Mouse (Mus musculus) right cerebral cortex, postnatal 10 days (tissue): Measurements from ENCODE around the gene U2af1l4.

ENCODE experiments used
- DNase-seq, 2 experiments: peaks; one replicate each; pipeline ENCODE4 v3.0.0; 2021; ENCODE audit warnings: low spot score in 2 of 2

Gene U2af1l4

DNA sequence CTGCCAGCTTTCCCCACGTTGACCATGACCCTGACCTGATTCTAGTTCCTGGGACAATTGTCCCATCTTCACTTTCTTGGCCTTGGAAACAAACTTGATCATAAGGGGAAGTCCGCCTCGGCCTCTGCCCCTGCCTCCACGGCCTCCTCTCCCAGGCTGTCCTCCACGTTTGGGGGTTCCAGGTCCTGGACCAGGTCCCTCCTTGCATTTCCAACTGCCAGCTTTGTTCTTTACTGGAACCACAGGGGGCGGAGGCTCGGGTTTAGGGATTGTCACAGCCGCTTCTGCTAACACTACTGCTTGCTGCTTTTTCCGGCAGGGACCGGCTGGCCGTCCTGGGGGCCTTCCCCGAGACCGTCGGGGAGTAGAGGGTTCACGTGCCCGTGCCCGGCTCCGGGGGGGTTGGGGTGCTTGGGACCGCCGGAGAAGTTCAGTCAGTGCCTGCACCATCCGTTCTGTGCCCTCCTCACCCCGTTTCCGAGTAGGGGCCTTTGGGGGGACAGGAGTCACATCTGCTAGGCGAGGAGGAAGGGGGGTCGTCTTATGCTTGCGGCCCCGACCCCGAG, 23.4 kb downstream of the U2af1l4 start:
- DNase-seq, result no peak

DNA sequence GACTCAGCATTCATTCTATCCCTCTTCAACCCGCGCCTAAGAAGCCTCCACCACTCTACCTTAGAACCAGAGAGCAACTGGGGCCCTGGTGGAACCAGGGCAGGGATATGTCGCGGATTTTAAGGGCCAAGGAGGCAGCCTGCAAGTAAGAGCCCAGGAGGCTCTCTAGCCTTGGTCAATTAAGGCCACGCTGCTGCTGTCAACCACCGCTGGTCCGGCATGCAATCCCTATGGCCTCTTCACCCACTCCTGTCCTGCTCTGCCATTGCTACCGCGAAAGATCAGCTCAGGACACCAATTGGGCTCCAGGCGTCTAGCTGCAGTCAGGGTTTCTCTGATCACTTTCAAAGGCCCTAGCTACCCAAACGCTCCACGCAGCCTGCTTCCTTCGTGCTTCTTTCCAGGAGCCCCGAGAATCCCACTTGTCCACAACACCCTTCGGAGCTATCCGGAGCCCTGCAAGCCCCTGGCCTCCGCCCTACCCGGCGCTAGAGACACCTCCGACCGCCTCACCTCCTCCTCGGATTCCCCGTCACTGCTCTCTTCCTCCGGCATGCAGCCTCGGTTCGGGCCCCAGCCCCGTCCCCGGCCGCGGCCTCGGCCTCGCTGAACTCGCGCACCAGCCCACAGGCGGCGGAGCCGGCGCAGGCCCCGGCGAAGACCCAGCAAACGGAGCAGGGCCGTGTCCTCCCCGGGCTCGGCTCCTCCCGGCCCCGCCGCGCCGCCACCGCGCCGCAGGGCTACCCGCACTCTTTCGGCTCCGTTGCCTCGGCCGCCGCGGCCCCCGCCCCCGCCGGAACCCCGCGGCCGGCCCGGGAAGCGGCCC, 25.0 kb downstream of the U2af1l4 start:
- peak in 1 of 2 experiments; percentile 60 for DNase-seq

DNA sequence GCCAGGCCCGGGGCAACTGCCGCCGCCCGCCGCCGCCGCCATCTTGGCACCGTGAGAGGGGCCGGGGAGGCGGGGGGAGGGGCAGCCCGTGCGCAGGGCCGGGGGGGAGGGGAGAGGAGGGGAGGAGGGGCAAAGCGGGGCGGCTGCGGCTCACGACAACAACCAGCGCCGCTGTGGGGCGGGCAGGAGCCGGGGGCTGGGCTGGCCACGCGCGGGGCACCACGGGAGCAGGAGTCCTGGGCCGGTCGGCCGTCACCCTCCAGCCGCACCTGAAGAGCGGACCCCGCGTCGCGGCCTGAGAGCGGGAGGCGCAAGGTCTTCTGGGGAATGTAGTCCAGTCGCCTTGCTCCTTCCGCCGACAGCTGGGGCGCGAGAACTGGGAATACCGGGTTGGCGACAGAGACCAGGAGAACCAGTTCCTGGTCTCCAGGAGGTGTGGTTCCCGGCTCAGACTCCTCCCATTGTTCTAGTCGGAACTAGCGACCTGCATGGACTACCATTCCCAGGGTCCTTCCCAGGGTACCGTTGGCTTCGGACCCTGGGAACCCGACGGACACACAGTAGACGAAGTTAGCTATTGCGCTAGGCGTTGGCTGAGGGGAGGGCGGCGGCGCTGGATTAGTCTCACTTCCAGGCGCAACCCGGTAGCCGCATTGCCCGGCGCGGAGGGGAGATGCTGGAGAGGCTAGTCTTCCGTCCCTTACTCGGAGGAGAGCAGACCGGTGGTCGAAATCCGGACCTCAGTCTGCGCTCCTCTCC, 25.8 kb downstream of the U2af1l4 start, which contains the start of gene Kmt2b:
Kmt2b (minus strand) TSS at position 51 of the 759 bp plus-strand sequence.
- peak; percentile 98 for DNase-seq

DNA sequence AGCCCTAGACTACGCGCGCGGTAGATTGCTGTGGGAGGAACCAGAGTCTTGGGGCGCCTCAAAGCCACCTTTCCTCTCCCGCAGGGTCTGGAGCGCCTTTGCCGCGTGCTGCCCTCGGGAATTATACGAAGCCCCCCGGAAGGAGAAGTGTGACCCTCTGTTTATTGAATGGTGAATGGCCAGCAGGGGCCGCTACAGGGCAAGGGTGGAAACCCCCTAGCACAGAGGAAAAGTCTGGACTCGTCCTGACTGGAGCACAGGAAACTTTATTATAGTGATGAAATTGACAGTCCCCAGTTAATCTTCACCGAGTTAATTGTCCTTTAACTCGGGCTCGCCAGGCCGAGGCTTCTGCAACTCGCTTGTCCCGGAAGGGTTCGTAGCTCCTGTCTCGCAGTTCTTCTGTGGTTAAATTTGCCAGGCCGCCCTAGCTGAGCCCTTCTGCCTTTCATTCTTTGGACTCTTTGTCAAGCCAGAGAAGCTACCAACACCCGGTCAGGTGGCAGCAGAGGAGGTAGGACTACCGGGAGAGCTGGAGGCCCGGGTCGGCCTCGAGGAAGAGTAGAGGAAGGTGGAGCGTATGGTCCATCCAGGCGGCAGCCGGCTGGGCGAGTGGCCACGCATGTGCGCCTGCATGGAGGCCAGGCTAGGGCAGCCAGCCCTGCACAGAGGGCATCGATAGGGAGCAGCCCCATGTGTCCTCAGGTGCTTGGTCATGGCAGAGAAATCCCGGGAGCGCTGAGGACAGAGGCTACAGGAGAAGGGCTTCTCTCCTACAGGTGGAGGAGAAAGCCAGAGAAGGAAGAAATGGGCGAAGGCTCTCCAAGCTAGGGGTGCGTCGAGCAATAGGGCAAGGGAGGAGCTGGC, 26.6 kb downstream of the U2af1l4 start:
- peak; percentile 84 to 91 for DNase-seq

DNA sequence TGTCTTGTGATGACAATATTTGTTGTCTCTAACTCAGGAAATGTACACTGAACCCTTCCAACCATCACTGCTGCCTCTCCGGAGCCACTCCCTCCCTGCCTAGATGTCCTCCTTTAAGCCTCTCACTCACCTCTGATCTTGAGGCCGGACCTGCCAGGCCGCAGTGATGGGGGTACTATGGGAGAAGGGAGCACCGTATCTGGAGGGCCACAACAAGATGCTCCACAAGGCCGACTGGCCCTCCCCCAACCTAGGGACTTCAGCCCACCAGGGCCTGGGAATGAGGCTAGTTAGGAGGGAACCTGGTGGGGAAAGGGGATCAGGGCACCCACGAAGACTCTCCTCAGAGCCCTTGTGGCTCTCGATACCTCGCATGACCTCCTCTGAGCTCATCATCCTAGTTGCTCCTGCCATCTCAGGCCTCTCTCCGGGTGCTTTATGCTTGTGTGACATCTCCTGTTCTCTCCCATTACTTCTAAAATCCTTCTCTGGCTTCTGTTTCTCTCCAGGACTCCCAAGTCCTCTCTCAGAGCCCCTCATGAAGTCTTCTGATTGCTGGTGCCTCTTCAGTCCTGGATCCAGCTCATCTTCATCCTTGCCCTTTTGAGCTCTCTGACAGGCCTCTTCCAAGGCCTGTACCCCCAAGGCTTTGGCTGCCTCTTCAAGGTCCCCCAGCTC, 28.0 kb downstream of the U2af1l4 start:
- DNase-seq, result no peak

DNA sequence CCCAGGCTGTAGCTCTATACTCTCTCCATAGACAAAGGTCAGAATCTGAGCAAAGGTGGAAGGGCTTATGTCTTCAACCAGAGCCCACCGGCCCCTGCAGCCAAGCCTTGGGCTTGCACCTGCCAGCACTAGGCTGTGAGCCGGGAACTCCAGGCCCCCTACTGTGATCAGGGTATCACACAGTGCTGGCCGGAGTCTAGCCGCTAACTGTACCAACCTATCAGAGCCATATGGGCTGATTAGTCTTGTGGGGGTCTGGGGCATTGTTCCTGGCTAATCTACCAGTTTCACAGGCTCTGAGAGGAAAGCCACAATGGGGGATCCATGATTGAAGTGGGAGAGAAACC, 28.5 kb downstream of the U2af1l4 start:
- DNase-seq, result no peak

DNA sequence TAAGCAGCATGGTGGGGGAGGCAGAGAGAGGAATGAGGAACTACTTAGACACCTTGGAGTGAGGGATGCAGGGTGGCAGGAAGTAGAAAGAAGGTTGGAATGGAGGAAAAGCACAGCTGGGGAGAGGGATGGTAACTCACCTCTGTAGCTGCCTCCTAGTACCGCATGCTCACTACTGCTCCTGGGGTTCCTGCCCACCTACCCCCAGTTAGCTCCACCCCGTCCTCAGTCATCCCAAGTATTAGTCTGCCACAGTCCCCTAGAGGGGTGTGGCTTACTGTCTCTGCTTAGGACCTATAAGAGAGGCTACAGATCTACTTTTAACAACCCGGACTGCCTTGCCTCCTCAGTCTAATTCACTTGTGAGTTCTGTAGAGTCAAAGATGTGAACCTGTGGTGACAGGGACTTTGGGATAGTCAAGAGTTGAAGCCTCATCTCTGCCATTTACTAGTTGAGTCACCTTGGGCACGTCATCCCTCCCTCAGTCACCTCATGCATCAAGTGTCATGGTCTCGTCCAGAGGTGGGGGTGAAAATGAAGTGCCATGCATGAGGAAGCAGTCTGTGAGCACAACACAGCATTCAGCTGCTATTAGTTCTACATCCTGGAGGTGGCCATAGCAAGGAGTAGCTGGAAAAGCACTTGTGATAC, 29.8 kb downstream of the U2af1l4 start:
- DNase-seq, result no peak

DNA sequence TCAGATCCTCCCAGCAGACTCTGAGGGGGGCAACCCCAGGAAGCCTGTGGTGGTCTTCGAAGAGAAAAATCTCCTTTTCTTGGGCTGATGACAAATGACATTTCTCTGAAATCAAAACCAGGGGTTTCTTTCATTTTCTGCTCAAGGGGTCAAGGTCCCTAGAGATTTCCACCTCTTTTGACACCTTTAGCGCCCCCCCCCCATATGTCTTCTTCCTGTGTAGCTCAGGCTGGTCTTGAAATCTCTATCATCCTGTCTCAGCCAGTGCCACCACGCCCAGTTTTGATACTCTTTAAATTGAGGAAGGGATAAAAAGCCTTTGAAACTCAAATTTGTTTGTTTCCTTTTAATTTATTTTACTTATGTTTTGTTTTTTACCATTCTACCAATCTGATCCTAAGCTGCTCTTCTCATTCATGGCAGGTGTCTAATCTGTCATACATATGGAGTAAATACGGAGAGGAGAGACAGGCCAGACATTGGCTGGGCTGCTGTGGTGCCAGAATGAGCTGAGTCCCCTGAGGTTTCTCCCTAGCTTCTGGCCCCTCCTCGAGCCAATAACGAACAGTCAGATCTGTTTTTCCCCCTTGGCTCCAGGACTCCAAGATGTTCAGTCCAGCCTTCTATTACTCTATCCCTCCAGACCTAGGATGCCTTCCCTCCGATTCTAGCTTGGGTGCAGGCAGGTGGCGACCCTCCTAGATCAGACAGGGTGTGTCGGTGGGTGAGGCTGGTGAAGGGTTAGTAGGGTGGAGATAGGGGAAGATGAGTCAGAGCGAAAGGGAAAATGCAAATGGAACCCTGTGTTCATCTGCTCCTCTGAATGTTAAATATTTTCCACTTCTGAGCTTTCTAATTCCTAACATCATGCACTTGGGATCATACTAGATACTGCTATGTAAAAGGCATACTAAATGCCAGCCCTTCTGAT, 30.7 kb downstream of the U2af1l4 start:
- DNase-seq, result no peak

DNA sequence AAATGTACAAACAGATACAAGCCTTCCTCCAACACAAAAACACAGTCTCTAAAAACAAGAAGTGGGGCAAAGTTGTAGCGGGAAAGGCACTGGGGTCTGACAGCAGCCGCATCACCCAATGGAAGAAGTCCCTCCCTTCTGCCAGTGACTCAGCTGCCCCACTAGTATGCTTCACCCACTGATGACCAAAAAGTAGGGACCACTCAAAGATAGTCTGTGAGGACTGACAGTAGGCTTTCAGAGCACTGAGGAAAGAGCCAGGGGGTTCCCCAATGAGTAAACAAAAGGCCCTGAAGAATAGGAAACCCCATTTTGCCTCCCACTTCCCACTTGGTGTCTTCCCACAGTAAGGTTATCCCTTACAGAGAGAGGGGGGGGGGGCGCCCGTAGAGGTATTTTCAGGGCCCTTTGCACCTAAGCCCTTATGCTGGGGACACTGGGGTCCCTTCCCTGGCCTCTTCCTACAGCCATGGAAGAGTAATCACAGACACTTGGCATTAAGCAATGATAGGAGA, 31.5 kb downstream of the U2af1l4 start:
- no peak for DNase-seq

DNA sequence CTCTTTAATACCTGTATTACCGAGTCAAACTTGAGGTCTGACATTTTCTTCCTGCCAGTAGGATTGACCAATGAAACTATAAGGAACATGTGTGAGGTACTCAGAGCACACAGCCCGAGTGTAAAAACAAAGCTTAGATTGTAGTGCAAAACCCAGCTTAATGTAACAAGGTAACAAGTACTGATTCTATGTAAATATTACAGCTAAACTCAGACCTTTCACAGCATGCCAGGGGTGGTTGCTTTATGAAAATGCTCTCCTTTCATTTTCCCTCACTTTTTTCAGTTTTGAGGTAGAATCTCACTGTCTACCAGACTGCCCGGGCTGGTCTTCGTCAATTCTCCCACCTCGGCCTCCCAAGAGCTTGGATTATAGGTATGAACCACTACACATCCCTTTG, 33.0 kb downstream of the U2af1l4 start:
- DNase-seq, result no peak

DNA sequence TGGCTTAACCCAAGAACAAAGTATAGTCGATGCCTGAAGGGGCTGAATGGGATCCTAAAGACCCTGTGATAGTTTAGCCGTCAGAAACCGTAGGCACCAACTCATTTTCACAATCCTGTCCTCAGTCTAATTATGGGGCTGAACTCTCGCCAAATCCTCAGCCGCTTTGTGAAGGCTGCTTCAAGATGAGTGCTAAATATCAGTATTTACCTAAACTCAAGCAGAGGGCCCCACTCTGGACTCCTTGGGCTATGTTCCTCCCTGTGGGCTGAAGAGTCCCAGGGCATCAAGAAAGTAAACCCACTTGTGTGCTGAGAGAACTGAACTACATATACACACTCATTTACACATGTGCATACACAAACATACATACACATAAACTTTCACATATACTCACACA, 33.7 kb downstream of the U2af1l4 start:
- no peak for DNase-seq

DNA sequence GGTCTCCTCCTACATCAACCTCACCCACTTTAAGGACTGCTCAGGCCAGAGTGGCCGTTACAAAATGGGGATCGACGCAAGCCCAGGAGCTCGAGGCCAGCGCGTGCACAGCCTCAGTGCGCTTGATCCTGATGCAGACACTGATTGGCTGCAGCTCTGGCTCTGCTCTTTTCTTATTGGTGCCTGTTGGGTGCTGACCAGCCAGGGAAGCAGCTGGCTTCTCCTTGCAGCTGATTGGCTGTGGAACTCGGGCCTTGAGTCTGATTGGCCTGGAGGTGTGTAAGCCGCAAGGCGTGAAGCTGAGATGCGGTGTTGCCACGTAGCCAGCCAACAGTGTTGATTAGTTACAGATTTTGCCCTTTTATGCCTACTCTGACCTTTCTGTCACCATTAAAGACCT, 35.7 kb downstream of the U2af1l4 start, which contains the start of gene Zbtb32:
Zbtb32 (minus strand) TSS at position 124 of the 400 bp plus-strand sequence.
- no peak for DNase-seq

DNA sequence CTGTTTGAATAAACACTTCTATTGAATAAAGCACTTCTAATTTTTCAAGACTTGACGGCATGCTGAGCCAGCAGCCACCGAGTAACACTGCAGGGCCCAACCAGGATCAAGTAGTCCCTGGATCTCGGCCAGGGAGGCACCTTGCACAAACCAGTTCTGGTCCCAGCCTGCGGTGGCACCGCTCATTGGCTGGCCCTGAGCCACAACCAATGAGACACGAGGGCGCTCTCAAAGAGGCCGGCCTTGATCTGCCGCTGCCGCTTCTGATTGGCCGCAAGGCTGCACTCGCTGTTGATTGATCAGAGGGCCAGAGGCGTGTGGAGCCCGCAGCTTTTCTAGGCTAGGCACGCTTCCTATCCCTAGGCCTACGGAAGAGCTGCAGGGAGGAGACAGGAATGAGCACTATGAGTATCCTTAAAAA, 36.8 kb downstream of the U2af1l4 start:
- peak; percentile 96 to 97 for DNase-seq

DNA sequence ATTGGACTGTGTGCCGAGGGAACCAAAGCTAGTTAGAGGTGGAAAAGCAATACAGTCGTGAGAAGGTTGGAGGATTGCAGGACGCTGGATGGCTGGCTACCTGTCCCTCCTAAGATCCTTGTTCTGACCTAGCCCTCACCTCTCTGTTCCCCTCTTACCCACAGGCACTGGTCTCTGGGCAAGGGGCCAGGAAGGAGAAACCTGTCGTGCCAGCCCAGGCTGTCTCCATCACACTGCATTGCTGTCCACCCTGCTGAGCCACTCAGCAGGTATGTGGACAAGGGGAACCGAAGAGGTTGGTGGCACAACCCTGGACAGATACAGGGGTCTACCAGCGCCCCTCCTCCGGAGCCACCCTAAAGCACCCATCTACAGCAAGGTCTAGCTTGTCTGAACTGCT, 37.5 kb downstream of the U2af1l4 start:
- no peak for DNase-seq

DNA sequence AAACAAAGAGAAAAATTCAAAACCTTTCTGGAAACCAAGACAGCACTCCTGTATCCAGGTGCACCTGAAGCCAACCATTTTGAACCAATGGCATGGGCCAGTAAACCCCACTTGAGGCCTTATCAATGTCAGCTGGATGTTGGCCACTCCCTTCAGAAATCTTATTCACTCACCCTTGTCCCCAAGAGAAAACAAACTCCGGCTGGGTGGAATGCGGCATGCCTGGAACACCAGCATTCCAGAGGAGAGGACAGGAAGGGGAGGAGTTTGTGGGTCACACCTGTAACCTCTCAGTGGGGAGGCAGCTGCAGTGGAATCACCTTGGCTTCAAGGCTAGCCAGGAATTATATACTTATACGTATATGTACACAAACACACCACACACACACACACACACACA, 39.5 kb downstream of the U2af1l4 start:
- no peak for DNase-seq

DNA sequence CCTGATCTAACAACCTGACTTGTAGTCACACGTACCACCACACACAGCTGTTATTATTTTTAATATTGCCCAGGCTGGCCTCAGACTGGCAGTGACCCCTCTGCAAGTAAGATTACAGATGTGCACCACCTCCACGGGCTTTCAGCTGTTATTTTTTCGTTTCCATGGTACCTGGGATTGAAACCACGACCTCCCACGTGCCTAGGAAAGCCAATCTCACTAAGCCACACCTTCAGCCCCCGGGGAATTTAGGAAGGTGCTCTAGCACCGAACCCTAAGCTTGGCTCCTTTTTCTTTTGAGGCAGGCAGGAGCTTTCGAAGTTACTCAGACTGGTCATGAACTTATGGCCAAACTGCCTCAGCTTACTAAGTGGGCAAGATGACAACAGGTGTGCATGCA, 41.3 kb downstream of the U2af1l4 start:
- no peak for DNase-seq

DNA sequence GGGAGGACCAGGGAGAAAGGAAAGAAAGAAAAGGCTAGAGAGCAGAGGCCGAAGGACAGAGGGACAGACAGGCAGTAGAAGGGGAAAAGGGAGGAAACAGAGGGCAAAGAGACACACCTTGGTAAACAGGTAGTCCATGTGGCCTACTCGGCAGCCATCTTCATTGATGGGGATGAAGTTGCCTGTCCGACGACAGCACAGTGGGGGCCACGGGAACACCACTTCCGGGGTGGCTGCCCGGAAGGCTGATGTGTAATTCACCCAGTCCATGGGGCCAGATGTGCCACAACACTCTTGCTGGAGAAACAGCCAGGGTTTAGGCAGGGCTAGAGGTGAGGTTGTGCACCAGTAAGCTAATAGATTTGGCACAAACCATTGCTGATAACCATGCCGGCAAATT, 41.8 kb downstream of the U2af1l4 start:
- no peak for DNase-seq

DNA sequence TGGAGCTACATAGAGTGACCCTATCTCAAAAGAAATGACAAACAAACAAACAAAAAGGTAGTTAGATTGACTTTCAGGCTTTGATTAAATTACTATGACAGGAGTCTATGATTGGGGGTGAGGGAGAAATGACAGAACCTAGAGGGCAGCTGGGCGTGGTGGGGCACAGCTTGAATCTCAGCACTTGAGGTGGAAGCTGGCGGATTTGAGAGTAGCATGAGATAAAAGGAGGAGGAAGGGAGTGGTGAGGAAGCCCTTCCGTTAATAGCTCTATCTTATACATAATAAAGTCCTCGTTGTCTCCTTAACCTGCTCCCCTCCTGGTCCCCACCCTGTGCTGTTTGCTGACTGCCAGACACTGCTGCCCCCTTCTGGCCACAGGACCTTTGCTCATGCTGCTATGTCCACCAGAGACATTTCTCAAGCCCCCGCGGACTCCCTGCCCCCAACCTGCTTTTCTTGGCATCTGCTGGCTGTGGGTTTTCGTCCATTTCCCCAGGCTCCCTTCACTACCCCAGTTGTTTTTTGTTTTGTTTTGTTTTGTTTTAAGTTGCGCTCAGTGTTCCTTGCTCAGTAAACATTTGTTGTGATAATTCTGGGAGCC, 44.7 kb downstream of the U2af1l4 start:
- DNase-seq, result peak in 1 of 2 experiments; percentile 56

DNA sequence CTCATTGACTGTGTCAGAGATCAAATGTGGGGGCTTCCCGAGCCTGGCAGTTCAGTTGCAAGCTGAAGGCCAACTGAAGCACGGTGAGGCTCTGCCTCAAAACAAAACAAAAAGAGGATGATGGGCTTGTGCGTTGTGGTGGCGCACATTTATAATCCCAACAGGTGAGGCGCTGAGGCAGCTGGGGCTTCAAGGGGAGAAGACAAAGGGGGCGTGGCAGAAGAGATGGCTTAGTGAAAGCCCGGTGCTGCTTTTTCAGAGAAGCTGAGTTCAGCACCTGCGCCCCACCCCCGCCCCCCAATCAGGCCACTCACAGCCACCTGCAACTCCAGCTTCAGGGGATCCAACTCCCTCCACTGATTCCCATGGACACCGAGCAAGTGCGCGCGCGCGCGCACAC, 45.4 kb downstream of the U2af1l4 start:
- no peak for DNase-seq
